Mouse (Mus musculus): ENCODE results near the gene Eif2b3. TPM values are rescaled to one million over a fixed set of nuclear protein-coding genes. Genes with fewer than 3 reads are reported as not detected.

Eif2b3 gene
- 52.0 and 56.3 TPM in 2 replicates for polyA plus RNA-seq (2014; fragmentation: Nextera tagmentation; extraction: Ambion mirVana)

GRCm38 (mm10) chr4:117019206-117020134 lies at the start of gene Eif2b3:
Eif2b3 (plus strand) TSS chr4:117019402.
- ATAC-seq (replicated peaks; ENCODE audit: insufficient number of reproducible peaks, low FRiP score, low TSS enrichment, low read depth) = peak; percentile 91
- under 1% methylated on average over 61 of the region's 61 CpGs for WGBS
- peak; percentile 96 for DNase-seq (ENCODE audit: low spot score)
- peaks cover 4% of the 10 kb centered on the region for H3K4me1 ChIP-seq (ENCODE audit: control insufficient read depth, insufficient read depth, low read length)
- peak within 1 kb of the TSS; percentile 88 for H3K9ac ChIP-seq (replicated peaks; ENCODE audit: low read length)
- no peaks in the 10 kb centered on the region; the same call in 1 of the 2 replicates for H3K36me3 ChIP-seq (replicated peaks; ENCODE audit: control insufficient read depth, insufficient read depth, low read depth, low read length)
- no peaks in the 10 kb centered on the region for H3K9me3 ChIP-seq (replicated peaks; ENCODE audit: control insufficient read depth, low read length)
- H3K27me3 ChIP-seq (ENCODE audit: control insufficient read depth, insufficient read depth, low read length) = no peaks in the 10 kb centered on the region
- peak within 1 kb of the TSS; percentile 85 for H3K4me3 ChIP-seq (ENCODE audit: low read depth, low read length)
- H3K4me2 ChIP-seq (ENCODE audit: low read depth, low read length) = peak within 1 kb of the TSS; percentile 62
- H3K27ac ChIP-seq (replicated peaks; ENCODE audit: low read depth, low read length) = 0 out of 2 replicates have a peak within 1 kb of the TSS, but pooled peaks have one; percentile 28

- H3K4me2 ChIP-seq (ENCODE audit: low read depth, low read length) = no peak overlapping the region
- DNase-seq (ENCODE audit: low spot score) (no peak), ATAC-seq (replicated peaks; ENCODE audit: insufficient number of reproducible peaks, low FRiP score, low TSS enrichment, low read depth) (no peak)
- 61% methylated on average over 2 of the region's 2 CpGs for WGBS
- no peaks in the 10 kb centered on the region for H3K4me1 ChIP-seq (ENCODE audit: control insufficient read depth, insufficient read depth, low read length)
- no peaks in the 10 kb centered on the region for H3K27me3 ChIP-seq (ENCODE audit: control insufficient read depth, insufficient read depth, low read length)
- no peaks in the 10 kb centered on the region for H3K36me3 ChIP-seq (replicated peaks; ENCODE audit: control insufficient read depth, insufficient read depth, low read depth, low read length)
- H3K27ac ChIP-seq (replicated peaks; ENCODE audit: low read depth, low read length) = no peak overlapping the region
- H3K4me3 ChIP-seq (ENCODE audit: low read depth, low read length) = no peak overlapping the region
- H3K9ac ChIP-seq (replicated peaks; ENCODE audit: low read length) = no peak overlapping the region
- no peaks in the 10 kb centered on the region for H3K9me3 ChIP-seq (replicated peaks; ENCODE audit: control insufficient read depth, low read length)
Observed at GRCm38 (mm10) chr4:116976503-116976902, 42.7 kb upstream of the Eif2b3 start.

- Histone ChIP-seq H3K27me3 (ENCODE audit: control insufficient read depth, insufficient read depth, low read length) (no peaks in the 10 kb centered on the region), H3K4me3 (ENCODE audit: low read depth, low read length) (no peak overlapping the region), H3K4me1 (ENCODE audit: control insufficient read depth, insufficient read depth, low read length) (no peaks in the 10 kb centered on the region), H3K4me2 (ENCODE audit: low read depth, low read length) (no peak overlapping the region), H3K27ac (replicated peaks; ENCODE audit: low read depth, low read length) (no peak overlapping the region), H3K9ac (replicated peaks; ENCODE audit: low read length) (no peak overlapping the region), H3K36me3 (replicated peaks; ENCODE audit: control insufficient read depth, insufficient read depth, low read depth, low read length) (no peaks in the 10 kb centered on the region), H3K9me3 (replicated peaks; ENCODE audit: control insufficient read depth, low read length) (no peaks in the 10 kb centered on the region)
- DNase-seq (ENCODE audit: low spot score) (no peak), ATAC-seq (replicated peaks; ENCODE audit: insufficient number of reproducible peaks, low FRiP score, low TSS enrichment, low read depth) (no peak)
- 94% methylated on average over 7 of the region's 7 CpGs for WGBS
Observed at GRCm38 (mm10) chr4:116985681-116986080, 33.5 kb upstream of the Eif2b3 start.

GRCm38 (mm10) chr4:116986400-116987121 lies 32.6 kb upstream of the Eif2b3 start:
- ATAC-seq (replicated peaks; ENCODE audit: insufficient number of reproducible peaks, low FRiP score, low TSS enrichment, low read depth) = peak; percentile 73
- Histone ChIP-seq H3K4me1 (ENCODE audit: control insufficient read depth, insufficient read depth, low read length) (no peaks in the 10 kb centered on the region), H3K36me3 (replicated peaks; ENCODE audit: control insufficient read depth, insufficient read depth, low read depth, low read length) (no peaks in the 10 kb centered on the region), H3K27me3 (ENCODE audit: control insufficient read depth, insufficient read depth, low read length) (no peaks in the 10 kb centered on the region), H3K4me2 (ENCODE audit: low read depth, low read length) (no peak overlapping the region), H3K27ac (replicated peaks; ENCODE audit: low read depth, low read length) (no peak overlapping the region), H3K9ac (replicated peaks; ENCODE audit: low read length) (no peak overlapping the region), H3K4me3 (ENCODE audit: low read depth, low read length) (no peak overlapping the region), H3K9me3 (replicated peaks; ENCODE audit: control insufficient read depth, low read length) (no peaks in the 10 kb centered on the region)
- WGBS = 62% methylated on average over 17 of the region's 17 CpGs
- peak; percentile 75 for DNase-seq (ENCODE audit: low spot score)

DNA sequence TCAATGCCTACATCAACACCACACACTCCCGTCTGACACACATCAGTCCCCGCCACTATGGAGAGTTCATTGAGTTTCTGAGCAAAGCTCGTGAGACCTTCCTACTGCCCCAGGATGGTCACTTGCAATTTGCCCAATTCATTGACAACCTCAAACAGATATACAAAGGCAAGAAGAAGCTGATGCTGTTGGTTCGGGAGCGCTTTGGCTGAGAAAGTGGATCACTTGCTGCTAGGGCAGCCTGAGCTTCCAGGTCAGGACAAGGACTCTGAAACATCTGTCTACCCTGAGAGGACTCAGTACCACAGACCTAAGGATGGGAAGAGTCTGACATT lies 32.1 kb upstream of the Eif2b3 start:
- H3K9ac ChIP-seq (replicated peaks; ENCODE audit: low read length) = no peak overlapping the region
- WGBS = 71% methylated on average over 5 of the region's 5 CpGs
- H3K4me2 ChIP-seq (ENCODE audit: low read depth, low read length) = no peak overlapping the region
- no peak for ATAC-seq (replicated peaks; ENCODE audit: insufficient number of reproducible peaks, low FRiP score, low TSS enrichment, low read depth)
- DNase-seq (ENCODE audit: low spot score) = no peak
- no peaks in the 10 kb centered on the region for H3K36me3 ChIP-seq (replicated peaks; ENCODE audit: control insufficient read depth, insufficient read depth, low read depth, low read length)
- H3K27me3 ChIP-seq (ENCODE audit: control insufficient read depth, insufficient read depth, low read length) = no peaks in the 10 kb centered on the region
- H3K4me1 ChIP-seq (ENCODE audit: control insufficient read depth, insufficient read depth, low read length) = no peaks in the 10 kb centered on the region
- H3K27ac ChIP-seq (replicated peaks; ENCODE audit: low read depth, low read length) = no peak overlapping the region
- no peak overlapping the region for H3K4me3 ChIP-seq (ENCODE audit: low read depth, low read length)
- no peaks in the 10 kb centered on the region for H3K9me3 ChIP-seq (replicated peaks; ENCODE audit: control insufficient read depth, low read length)

GRCm38 (mm10) chr4:116989731-116990130 lies 29.5 kb upstream of the Eif2b3 start:
- ATAC-seq (replicated peaks; ENCODE audit: insufficient number of reproducible peaks, low FRiP score, low TSS enrichment, low read depth) (no peak), DNase-seq (ENCODE audit: low spot score) (no peak)
- Histone ChIP-seq H3K36me3 (replicated peaks; ENCODE audit: control insufficient read depth, insufficient read depth, low read depth, low read length) (no peaks in the 10 kb centered on the region), H3K9me3 (replicated peaks; ENCODE audit: control insufficient read depth, low read length) (no peaks in the 10 kb centered on the region), H3K4me2 (ENCODE audit: low read depth, low read length) (no peak overlapping the region), H3K4me3 (ENCODE audit: low read depth, low read length) (no peak overlapping the region), H3K4me1 (ENCODE audit: control insufficient read depth, insufficient read depth, low read length) (peaks cover 5% of the 10 kb centered on the region; the same call in 1 of the 2 replicates), H3K27ac (replicated peaks; ENCODE audit: low read depth, low read length) (no peak overlapping the region), H3K9ac (replicated peaks; ENCODE audit: low read length) (no peak overlapping the region), H3K27me3 (ENCODE audit: control insufficient read depth, insufficient read depth, low read length) (no peaks in the 10 kb centered on the region)
- WGBS = 68% methylated on average over 6 of the region's 6 CpGs

GRCm38 (mm10) chr4:116991366-116991765 lies 27.8 kb upstream of the Eif2b3 start:
- H3K4me3 ChIP-seq (ENCODE audit: low read depth, low read length) = no peak overlapping the region
- H3K4me2 ChIP-seq (ENCODE audit: low read depth, low read length) = no peak overlapping the region
- no peaks in the 10 kb centered on the region for H3K9me3 ChIP-seq (replicated peaks; ENCODE audit: control insufficient read depth, low read length)
- no peaks in the 10 kb centered on the region for H3K36me3 ChIP-seq (replicated peaks; ENCODE audit: control insufficient read depth, insufficient read depth, low read depth, low read length)
- ATAC-seq (replicated peaks; ENCODE audit: insufficient number of reproducible peaks, low FRiP score, low TSS enrichment, low read depth) (no peak), DNase-seq (ENCODE audit: low spot score) (peak; percentile 84)
- H3K27ac ChIP-seq (replicated peaks; ENCODE audit: low read depth, low read length) = no peak overlapping the region
- WGBS = 13% methylated on average over 7 of the region's 7 CpGs
- peaks cover 5% of the 10 kb centered on the region; the same call in 1 of the 2 replicates for H3K4me1 ChIP-seq (ENCODE audit: control insufficient read depth, insufficient read depth, low read length)
- no peaks in the 10 kb centered on the region for H3K27me3 ChIP-seq (ENCODE audit: control insufficient read depth, insufficient read depth, low read length)
- no peak overlapping the region for H3K9ac ChIP-seq (replicated peaks; ENCODE audit: low read length)
